Mouse (Mus musculus) heart, adult 2 months (tissue): ENCODE measurements around the gene Syt14. TPM values are rescaled to one million over a fixed set of nuclear protein-coding genes. Genes with fewer than 3 reads are reported as not detected.

Experiments
- DNase-seq, 2 experiments: peaks; one replicate each; pipeline ENCODE4 v3.0.0; 2021
- H3K27ac ChIP-seq: fragments of 200-600 bp; 2 replicates; pipeline ENCODE4 v1.8.1; 2022
- H3K27me3 ChIP-seq: fragments of 200-500 bp; 2 replicates; pipeline ENCODE4 v1.6.1; 2012; ENCODE audit warnings: mild to moderate bottlenecking, low read length, inconsistent platforms, mixed read lengths; ENCODE audit not compliant: control insufficient read depth, insufficient read depth
- H3K36me3 ChIP-seq: fragments of 200-500 bp; 2 replicates; pipeline ENCODE4 v1.6.1; 2012; ENCODE audit warnings: low read length, inconsistent platforms; ENCODE audit not compliant: control insufficient read depth, insufficient read depth
- H3K4me1 ChIP-seq: fragments of 200-500 bp; 2 replicates; pipeline ENCODE4 v1.6.1; 2011; ENCODE audit warnings: low read length; ENCODE audit not compliant: control insufficient read depth, insufficient read depth
- H3K4me3 ChIP-seq: fragments of 200-600 bp; 2 replicates; pipeline ENCODE4 v1.8.1; 2022
- H3K79me2 ChIP-seq: fragments of 200-500 bp; replicated peaks from 2 replicates; pipeline ENCODE4 v1.6.1; 2012; ENCODE audit warnings: mild to moderate bottlenecking, inconsistent platforms, low read length, moderate library complexity, mixed read lengths; ENCODE audit not compliant: control insufficient read depth, insufficient read depth
- H3K9ac ChIP-seq: fragments of 200-500 bp; 2 replicates; pipeline ENCODE4 v1.6.1; 2012; ENCODE audit warnings: low read depth, mild to moderate bottlenecking, control low read depth, inconsistent platforms, low read length, mixed read lengths
- CTCF ChIP-seq: fragments of 200-600 bp; IDR thresholded peaks from 2 replicates; pipeline ENCODE4 v1.8.1; 2022; ENCODE audit warnings: antibody characterized with exemption, mild to moderate bottlenecking, moderate library complexity
- EP300 ChIP-seq: fragments of 200-500 bp; IDR thresholded peaks from 2 replicates; pipeline ENCODE4 v1.6.1; 2011; ENCODE audit warnings: low read depth, low read length, control low read depth; ENCODE audit not compliant: insufficient read depth
- POLR2A ChIP-seq: fragments of 200-500 bp; IDR thresholded peaks from 2 replicates; pipeline ENCODE4 v1.6.1; 2011; ENCODE audit warnings: mild to moderate bottlenecking, low read depth, low read length, control low read depth; ENCODE audit not compliant: insufficient read depth
- WGBS: fragments of 180-500 bp; shearing (Covaris S2); methylation state at CpG from one replicate; pipeline ENCODE4 v1.1.7; 2018; 5-methylcytosine and 5-hydroxymethylcytosine counted together
- intact Hi-C: fragments of 180-260 bp; cut with DNase I; formaldehyde crosslinking; loops from one replicate; pipeline ENCODE4 v1.15.1; 2025
- polyA plus RNA-seq: library from polyadenylated mRNA; depleted of rRNA; stranded (reverse); fragments of >200 nt; gene quantifications from 2 replicates; pipeline ENCODE4 v1.2.3, GENCODE M21; 2012
- total RNA-seq, 2 experiments: library from RNA; stranded (reverse); gene quantifications; 2 replicates each; pipeline ENCODE4 v1.2.3; 2021

Syt14 gene
- total and polyA plus RNA-seq, 3 experiments = 0.02 to 0.41 (median 0.34) TPM

- H3K4me3 ChIP-seq = no peak overlapping the region
- no peaks in the 10 kb centered on the region for H3K79me2 ChIP-seq
- intact Hi-C loops = no loop called here
- H3K4me1 ChIP-seq = no peaks in the 10 kb centered on the region
- WGBS = 36% methylated on average over 1 of the region's 1 CpGs
- no peak overlapping the region for H3K9ac ChIP-seq
- H3K27me3 ChIP-seq = no peaks in the 10 kb centered on the region
- no peak overlapping the region for H3K27ac ChIP-seq
- no peaks in the 10 kb centered on the region for H3K36me3 ChIP-seq
- no peak for TF ChIP-seq EP300
- no peak for TF ChIP-seq CTCF
- no peak for TF ChIP-seq POLR2A
- no peak for DNase-seq
These were observed 11.3 kb downstream of the Syt14 start for GRCm38 (mm10) chr1:193024311-193024710.

DNA sequence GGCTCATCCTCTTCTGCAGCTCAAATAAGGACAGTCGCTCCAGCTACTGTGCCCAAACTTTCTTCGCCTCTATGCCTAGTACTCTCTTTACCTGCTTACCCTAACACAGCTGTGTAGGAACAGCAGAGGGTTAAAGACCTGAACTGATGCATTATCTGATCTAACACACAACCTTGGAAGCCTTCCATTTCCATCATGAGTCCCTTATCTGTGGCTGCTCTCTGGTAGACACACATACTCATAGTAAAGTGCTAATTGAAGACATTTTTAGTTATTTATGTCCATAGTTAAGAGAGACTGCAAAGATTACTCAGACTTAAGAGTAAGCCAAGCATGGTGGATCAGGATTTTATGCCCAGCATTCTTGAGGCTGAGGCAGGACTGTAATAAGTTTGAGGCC lies 23.2 kb downstream of the Syt14 start:
- DNase-seq = no peak
- 90% methylated on average over 2 of the region's 2 CpGs for WGBS
- no peak for TF ChIP-seq EP300
- TF ChIP-seq CTCF = no peak
- no peak for TF ChIP-seq POLR2A
- intact Hi-C loops = no loop called here
- Histone ChIP-seq H3K4me1 (no peaks in the 10 kb centered on the region), H3K27me3 (no peaks in the 10 kb centered on the region), H3K4me3 (no peak overlapping the region), H3K36me3 (no peaks in the 10 kb centered on the region), H3K79me2 (no peaks in the 10 kb centered on the region), H3K27ac (no peak overlapping the region), H3K9ac (no peak overlapping the region)

DNA sequence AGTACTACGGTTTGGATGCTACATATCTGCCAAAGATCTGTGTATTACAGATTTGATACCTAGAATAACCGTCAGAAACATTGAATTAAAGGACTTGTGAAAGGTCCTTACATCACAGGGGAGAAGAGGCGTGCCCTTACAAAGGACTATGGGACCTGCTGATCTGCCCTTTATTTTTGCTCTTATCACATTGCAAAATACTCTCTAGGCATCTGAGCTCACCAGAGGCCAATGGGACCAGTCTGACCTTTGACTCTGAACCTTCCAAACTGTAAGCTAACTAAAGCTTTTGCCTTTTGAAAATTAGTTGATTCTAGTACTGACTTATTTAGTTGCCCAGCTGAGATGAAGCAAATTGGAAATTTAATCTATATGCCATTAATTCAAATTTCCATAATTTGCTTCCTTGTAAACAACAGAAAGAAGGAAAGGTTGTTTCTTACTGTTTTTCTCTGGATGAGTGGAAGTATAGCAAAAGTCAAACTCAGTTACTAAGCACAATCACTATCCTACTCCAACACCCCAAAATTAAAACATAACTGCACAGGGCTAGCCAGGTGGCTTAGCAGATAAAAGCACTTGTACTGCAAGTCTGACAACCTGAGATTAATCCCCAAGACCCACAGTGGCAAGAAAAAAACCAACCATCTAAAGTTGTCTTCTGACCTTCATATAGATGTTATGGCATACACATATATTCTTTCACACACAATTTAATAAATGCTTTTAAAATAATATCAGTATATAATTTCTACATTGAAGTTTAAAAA lies 24.4 kb downstream of the Syt14 start:
- DNase-seq = no peak
- intact Hi-C loops = no loop called here
- H3K4me1 ChIP-seq = no peaks in the 10 kb centered on the region
- no peaks in the 10 kb centered on the region for H3K79me2 ChIP-seq
- 75% methylated on average over 3 of the region's 3 CpGs for WGBS
- H3K27me3 ChIP-seq = no peaks in the 10 kb centered on the region
- TF ChIP-seq EP300 (no peak), CTCF (no peak), POLR2A (no peak)
- H3K36me3 ChIP-seq = no peaks in the 10 kb centered on the region
- H3K4me3 ChIP-seq = no peak overlapping the region
- H3K27ac ChIP-seq = no peak overlapping the region
- no peak overlapping the region for H3K9ac ChIP-seq

- 82% methylated on average over 1 of the region's 1 CpGs for WGBS
- intact Hi-C loops = loop anchor here (10.0 kb wide), 1 partner anchor 200 kb away; the partner anchor contains the start of genes Lamb3 and Traf3ip3
These were observed 31.0 kb downstream of the Syt14 start for GRCm38 (mm10) chr1:193004581-193004980.

DNA sequence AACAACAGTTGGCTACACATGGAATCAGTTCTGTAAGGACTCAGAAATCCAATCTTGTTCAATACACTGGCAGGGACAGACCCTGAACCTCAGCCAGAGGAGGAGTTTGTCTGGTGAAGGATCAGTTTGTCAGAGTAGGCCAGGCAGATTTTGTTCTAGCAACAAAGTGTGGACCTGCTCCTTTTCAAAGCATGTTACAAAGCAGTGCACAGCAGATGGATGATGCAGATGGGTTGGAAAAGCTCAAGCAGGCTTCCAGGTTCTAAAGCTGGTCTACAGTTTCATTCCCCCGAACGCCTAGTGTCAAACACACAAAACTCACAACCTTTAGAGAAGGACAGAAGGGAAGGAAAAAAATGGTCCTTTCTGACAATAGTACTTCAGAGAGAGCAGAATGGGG lies 31.6 kb downstream of the Syt14 start:
- intact Hi-C loops = loop anchor here (10.0 kb wide), 1 partner anchor 201 kb away; the partner anchor contains the start of genes Lamb3 and Traf3ip3

More at GRCm38 (mm10) chr1:193004581-193004980, 31.0 kb downstream of the Syt14 start:
- Histone ChIP-seq H3K9ac (no peak overlapping the region), H3K36me3 (no peaks in the 10 kb centered on the region), H3K4me3 (no peak overlapping the region), H3K27me3 (no peaks in the 10 kb centered on the region), H3K27ac (no peak overlapping the region), H3K4me1 (no peaks in the 10 kb centered on the region), H3K79me2 (no peaks in the 10 kb centered on the region)
- TF ChIP-seq EP300 (no peak), CTCF (no peak), POLR2A (no peak)
- DNase-seq = no peak

GRCm38 (mm10) chr1:193002307-193002706 lies 33.3 kb downstream of the Syt14 start:
- intact Hi-C loops = loop anchor here (10.0 kb wide), 1 partner anchor 202 kb away; the partner anchor contains the start of genes Lamb3 and Traf3ip3
- 53% methylated on average over 4 of the region's 4 CpGs for WGBS
- Histone ChIP-seq H3K27me3 (no peaks in the 10 kb centered on the region), H3K4me1 (no peaks in the 10 kb centered on the region), H3K27ac (no peak overlapping the region), H3K79me2 (no peaks in the 10 kb centered on the region), H3K9ac (no peak overlapping the region), H3K4me3 (no peak overlapping the region), H3K36me3 (no peaks in the 10 kb centered on the region)
- no peak for DNase-seq
- TF ChIP-seq CTCF = no peak
- TF ChIP-seq POLR2A = no peak
- TF ChIP-seq EP300 = no peak

More for the DNA sequence above, 31.6 kb downstream of the Syt14 start:
- H3K9ac ChIP-seq = no peak overlapping the region
- H3K27me3 ChIP-seq = no peaks in the 10 kb centered on the region
- H3K4me1 ChIP-seq = no peaks in the 10 kb centered on the region
- no peak for DNase-seq
- TF ChIP-seq CTCF (no peak), EP300 (no peak), POLR2A (no peak)
- no peak overlapping the region for H3K4me3 ChIP-seq
- WGBS = 97% methylated on average over 2 of the region's 2 CpGs
- no peaks in the 10 kb centered on the region for H3K79me2 ChIP-seq
- H3K27ac ChIP-seq = no peak overlapping the region
- no peaks in the 10 kb centered on the region for H3K36me3 ChIP-seq
